Mouse (Mus musculus) cerebellum, adult 9-11 months (tissue): ENCODE measurements at regions not wholly inside any gene's neighbourhood (a gene's known extent, or its start where the extent isn't known, plus 50 kb on each side); places are given as distances from the start of the nearest gene placed in this dataset.

ENCODE experiments used
- DNase-seq: peaks from one replicate; pipeline ENCODE4 v3.0.0; 2022

DNA sequence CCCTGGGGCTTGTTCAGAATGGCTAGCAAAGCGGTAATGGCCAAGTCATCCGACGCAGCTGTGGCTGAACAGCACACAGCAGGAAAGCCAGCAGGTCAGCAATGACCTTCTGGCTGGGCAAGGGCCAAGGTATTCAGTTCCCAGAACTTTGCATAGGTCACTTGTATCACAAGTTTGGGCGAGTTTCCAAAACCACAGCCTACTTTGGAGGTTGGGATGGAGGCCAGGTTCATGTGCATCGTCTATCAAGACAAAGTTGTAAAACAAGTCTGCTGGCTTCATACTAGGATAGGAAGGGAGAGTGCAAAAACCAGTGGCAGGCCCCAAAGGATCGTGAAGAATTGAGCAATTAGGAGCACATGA, 639.8 kb upstream of the Vstm2b start:
- DNase-seq, result no peak

DNA sequence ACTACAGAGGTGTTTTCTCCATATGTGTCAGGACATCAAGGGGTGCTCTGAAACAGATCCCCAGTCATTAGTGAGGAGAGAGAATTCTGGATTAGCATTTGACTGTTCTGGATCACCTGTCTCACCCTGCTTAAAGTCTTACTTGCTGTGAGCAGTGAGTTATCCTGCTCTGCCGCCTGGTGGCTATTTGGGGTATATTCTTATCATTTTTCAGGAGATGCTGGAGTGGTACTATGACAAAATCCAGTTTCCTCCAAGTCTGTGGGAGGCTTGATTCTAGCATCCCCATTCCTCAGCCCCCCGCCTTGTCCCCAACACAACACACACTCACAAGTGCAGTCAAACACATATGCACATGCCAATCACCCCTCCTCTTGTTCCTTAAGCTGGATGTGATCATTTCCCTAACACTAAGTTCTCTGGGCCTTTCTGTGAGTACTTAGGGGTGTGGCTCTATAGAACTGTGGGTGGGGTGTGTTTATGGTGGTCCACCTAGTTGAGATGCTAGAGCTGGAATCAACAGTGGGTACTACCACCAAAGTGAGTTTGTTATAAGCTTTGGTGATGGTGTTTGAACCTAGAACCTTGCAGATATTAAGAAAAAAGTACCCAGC, 624.6 kb upstream of the Vstm2b start:
- DNase-seq, result peak; percentile 11

DNA sequence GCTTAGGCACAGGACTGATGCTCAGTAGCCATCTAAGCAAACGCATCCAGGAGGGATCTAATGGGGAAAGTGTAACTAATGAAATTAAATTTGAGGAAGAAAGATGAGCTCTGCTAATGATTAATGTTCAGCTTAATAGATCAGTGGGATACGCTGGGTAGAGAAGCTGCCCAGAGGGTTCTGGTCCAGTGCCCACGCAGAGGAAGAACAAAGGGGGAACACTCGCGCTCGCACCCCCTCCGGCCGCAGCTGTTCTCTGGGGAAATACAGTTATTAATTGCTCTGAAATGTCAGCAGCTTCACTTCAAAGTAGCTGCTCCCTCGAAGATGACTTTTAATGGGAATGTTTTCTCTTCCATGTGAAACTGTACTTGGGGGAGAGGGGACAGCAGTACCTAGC, 623.0 kb upstream of the Vstm2b start:
- no peak for DNase-seq

DNA sequence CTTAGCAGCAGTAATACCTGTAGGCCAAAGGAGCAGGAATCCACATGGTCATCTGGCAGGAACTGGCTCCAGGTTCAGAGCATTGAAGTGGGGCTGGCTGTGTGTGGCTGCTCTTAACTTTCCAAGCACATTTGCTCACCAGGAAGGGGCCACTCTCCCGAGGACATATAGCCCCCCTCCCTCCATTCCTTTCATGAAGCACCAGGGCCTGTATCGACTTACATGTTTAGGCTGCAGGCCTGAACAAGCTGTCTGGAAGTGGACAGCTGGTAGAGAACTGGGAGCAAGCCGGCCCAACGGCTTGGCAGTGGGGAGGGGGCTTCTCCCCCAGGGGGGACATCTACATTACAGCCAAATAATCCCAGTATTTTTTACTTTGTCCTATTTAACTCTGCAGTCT, 622.5 kb upstream of the Vstm2b start:
- DNase-seq, result no peak

DNA sequence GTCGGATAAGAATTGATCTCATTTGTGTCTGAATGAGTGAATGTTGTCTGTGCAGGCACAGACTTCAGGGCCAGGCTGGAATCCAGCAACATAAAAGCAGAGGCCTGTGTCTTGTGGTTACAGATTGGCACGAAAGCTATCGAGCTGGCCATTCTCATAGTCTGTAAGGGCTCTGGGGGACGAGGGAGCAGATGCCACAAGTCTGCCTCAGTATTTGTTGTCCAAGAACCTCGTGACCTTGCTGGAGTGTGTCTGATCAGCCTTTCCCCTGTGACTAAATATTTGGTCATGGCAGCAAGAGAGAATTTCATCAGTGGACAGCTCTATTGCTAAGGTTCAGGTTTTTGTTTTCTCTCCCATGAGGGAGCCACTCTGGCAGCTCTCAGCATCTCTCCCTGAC, 622.0 kb upstream of the Vstm2b start:
- no peak for DNase-seq

DNA sequence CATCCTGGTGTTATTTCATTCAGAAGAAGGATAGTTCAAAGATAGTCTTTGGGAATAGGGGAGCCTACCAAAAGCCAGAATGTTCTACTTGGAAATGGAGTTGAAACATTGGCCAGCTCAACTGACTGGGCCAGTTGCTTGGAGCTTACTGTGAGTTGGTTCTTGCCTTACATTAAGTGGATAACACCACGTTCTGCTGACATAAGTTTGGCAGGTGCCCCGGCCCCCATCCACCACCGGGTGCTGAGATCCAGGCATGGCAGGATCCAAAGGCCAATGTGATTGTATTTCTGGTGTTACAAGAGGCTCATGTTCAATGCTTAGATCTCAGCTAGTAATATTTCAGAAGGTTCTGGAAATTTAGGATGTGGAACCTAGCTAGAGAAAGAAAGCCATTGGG, 608.0 kb upstream of the Vstm2b start:
- no peak for DNase-seq

DNA sequence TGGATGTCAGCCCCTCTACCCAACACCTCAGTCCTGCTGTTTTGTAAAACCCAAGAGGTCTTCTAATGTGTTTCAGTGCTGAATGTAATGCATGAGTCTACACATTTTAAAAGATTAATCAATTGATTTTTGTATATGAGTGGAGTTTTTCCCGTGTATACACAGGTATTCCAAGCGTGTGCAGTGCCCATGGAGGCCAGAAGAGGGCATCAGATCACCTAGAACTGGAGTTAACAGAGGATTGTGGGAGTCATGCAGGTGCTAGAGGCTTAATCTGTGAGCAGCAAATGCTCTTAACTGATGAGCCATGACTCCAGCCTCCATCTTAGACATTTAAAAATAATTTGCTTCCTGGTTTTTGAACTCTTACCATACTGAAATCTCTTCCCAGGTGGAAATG, 587.6 kb upstream of the Vstm2b start:
- no peak for DNase-seq

DNA sequence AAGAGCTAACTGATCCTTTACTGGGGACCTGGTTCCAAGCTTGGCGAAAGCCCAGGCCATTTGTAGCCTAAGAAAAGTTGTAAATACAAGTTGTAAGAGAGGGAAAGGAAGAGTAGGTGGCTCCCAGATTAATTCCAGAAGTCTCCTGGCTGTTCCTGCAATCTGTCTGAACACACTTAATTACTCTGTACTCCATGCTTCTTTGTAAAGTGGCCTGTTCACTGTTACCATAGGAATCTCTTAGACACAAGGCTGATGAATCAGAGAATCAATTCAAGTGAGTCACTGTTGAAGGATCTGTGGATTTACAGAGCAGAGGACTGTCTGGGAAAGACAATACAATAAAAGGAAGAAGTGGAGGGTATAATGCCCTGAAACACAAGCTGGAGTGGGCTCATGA, 577.0 kb upstream of the Vstm2b start:
- DNase-seq, result no peak

DNA sequence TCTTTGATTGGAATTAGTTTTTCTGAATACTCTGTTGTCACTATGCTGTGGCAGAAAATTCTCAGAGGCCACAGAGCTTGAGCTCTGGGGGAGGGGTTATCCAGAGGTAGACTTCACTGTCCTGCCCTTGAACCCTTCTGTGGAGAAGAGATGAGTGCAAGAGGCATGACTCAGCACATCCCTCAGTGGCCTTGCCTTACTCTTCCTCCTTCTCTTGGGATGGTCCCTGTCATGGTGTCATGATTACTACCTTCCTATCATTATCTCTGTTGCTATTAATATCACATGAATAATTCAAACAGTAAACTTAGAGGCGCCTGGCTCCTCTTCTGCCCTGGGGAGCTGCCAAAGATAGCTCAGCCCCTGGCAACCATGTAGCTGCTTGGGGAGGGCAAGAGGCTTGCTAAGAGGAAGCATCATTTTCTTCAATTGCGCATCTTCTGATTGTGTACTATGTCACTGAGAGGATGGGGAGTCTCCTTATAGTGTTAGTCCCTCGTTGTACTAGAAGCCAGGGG, 572.9 kb upstream of the Vstm2b start:
- DNase-seq, result no peak

DNA sequence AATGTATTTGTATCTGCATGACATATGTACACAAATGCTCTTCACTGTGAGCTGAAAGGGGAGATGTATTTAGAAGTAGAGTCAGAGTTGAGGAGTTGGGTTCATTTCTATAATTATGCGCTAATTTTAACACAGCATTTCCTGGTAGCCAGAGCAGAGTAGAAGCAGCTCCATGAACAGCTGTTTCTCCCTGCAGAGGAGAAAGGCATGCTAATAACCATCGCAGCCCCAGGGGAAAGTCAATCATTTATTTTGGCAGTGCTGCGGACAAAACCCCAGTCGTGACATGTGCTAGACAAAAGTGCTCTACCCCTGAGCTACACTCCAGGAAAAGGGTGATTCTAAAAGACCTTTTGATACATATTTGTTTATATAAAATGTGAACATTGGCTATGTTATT, 565.7 kb upstream of the Vstm2b start:
- DNase-seq, result no peak

DNA sequence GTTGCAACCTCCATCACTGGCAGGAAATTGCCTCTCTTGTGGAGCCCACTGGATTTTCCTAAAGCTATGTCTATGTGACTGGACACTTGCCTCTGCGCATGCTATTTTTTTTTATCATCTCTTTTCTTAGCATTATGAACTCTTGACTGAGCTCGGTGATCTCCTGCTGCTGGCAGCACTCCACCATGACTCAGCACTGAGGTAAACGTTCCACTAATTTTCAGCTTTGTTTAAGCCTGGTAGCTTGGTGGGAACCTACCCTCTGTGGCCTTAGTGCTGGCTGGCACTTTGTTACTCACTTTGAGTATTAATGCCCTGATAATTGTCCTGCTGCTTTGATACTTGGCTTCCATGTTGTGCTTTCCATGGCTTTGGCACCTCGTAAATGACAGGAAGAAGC, 545.8 kb upstream of the Vstm2b start:
- no peak for DNase-seq

DNA sequence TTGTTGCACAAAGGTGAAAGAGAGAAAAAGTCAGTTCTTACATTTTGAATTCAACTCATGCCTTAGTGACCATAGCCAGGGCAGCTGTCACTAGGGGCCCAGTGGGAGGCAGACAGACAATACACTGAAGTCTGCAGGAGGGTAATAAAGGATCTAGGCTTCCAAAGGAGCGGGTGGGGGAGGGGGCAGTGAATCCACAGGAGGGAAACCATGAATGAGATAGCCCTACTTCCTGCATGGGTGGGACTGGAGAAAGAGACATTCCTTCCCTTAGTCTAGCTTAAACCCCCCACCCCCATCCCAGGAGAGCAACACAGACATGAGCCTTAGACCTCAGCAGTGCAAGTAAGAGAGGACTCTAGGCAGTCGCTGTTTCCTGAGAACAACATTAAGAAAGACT, 535.4 kb upstream of the Vstm2b start:
- DNase-seq, result no peak

DNA sequence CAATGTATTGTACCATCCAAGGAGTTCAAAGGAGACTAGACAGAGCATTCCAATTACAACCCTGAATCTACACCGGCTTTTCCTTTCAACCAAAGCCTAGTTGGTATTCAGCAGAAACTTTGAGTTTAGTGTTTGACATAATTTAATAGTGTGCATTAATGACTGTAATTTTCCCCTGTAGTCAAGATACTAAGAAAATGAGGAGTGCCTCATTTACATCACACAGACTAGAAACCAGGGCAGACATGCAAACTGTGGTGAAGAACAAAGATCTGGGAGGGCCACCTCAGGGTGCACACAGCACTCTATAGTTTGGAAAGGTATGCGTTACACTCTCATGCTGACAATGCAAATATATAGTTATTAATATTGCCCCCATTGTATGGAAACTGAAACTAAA, 525.4 kb upstream of the Vstm2b start:
- no peak for DNase-seq

DNA sequence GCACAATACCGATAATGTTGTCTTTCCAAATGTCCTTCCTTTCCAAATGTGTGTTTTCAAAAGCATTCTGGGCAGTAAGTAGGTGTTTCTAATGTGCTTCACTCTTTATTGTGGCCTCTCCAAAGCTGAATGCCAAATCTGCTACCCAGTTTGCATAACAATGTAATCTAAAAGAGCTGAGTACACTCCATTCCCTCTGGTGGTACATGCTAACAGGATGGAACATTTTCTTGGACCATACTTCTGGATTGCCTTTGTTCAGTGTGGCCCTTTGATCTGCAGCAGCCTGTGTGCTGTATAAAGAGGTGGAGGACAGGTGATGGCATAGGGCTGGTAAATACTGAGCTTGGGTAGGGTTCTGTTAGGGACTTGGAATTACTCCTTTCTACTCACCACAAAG, 520.3 kb upstream of the Vstm2b start:
- no peak for DNase-seq

DNA sequence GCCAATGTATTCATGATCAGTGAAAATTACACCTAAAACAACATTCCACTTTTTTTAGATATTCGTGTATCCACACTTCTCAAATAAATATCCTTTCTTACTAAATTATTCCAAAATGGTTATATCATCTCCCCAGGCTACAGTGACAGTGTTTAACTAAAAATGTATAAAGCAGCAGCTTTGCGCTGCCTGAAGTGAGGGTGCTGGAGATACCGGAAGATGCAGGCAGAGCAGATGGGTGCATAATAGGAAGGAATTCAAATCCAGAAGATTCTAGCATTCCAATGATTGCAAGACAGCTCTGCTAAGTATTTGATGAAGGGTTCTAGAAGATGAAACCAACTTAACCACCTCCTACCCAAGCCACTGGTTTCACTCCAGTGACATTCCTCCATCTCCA, 516.9 kb upstream of the Vstm2b start:
- DNase-seq, result no peak

DNA sequence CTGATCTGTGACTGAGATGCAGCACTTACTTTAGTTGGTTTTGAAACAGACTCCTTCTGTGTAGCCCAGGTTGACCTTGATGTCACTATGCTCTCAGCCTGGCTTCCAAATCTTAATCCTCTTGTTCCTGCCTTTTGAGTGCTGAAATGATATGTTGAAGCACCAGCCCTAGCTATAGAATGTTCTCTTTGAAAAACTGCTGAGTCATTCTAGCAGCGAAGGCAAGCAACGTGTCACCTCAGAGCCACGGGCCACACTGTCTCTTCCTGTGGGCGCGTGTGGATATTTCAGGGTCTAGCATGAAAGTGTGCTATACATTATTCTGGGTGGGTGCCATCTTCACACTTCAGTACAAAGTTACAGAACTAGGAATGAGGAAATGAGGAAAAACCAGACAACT, 510.0 kb upstream of the Vstm2b start:
- no peak for DNase-seq

DNA sequence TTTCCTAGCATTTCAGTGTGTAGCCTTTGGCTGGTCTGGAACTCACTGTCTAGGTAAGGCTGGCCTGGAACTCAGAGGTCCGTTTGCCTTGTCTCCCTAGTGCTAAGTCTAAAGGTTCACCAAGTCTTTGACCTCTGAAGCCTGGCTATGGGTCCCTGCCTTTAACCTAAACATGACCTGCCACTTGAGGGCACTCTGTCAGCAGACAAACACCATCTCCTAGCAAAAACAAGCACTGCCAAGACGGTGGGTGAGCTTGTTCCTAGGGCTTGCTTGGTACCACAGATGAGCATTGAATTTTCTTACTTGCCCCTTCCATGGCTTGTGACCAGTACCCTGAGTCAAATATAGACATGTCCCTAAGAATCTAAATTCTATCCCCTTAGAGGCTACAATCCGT, 508.3 kb upstream of the Vstm2b start:
- no peak for DNase-seq

DNA sequence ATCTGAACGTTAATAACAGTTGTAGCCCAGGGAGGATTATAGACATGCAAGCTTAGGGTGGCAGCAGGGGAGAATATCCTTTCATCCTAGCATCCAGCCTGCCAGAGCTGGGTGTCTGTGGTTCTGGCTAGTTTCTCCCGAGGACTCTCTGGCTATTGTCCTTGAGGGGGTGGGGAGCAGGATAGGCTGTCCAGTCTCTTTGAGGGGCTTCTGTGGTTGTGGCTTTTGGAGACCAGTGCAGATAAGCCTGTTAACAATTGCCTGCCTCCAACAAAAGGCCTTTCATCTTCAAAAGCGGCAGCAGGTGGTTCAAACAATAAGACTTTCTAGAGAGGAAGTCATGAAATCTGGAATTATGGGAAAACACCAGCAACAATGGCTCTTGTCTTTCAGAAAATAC, 507.2 kb upstream of the Vstm2b start:
- peak; percentile 1 for DNase-seq

DNA sequence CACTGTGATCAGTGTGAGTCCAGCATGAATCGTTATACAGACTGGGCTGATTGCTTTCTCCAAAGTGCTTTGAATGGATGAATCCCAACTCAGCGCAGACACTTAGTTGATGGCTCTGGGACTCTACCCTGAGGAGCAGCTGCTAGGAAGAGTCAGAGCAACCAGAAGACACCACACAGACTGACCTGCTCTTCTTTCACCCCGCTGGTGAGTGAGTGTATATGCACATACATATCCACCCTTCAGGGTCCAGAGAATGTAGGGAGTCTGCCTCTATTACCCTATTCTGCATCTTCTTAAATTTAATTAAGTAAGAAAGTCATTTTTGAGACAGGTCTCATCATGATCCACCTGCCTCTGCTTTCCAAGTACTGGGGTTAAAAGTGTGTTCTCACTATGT, 506.5 kb upstream of the Vstm2b start:
- DNase-seq, result no peak

DNA sequence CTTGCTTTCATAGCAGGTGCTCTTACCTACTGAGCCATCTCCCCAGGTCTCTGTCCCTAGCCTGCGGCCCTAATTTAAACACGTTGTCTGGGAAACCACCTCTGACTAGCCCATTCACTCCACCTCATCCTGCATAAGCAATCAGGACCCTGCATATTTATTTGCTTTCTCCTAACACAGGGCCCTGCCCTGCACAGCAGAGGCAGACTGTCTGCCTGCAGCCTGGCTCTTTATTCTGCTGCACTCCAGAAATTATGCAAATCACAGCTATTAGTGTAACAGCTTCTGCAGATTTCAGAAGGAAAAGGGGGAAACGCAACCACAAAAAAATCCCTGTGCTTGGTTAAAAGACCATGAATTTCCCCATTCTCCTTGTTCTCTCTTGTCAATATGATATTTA, 505.9 kb upstream of the Vstm2b start:
- DNase-seq, result no peak

DNA sequence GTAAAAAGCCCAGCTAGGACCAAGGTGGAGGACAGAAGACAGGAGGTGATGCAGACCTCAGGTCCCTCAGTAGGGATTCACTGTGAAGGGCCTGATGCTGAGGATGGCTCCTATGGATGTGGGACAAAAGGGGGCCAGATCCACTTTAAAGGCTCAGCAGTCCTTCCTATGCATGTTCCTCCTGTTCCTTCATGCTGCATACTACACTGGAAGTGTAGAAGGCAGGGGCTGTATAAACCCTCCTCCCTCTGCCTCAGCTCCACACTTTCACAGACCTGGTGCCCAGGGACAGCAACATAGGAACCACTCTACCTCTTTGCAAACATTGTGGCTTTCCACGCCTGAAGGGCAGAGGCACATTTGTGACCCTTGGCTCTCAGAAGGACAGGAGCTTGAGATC, 505.4 kb upstream of the Vstm2b start:
- DNase-seq, result no peak

DNA sequence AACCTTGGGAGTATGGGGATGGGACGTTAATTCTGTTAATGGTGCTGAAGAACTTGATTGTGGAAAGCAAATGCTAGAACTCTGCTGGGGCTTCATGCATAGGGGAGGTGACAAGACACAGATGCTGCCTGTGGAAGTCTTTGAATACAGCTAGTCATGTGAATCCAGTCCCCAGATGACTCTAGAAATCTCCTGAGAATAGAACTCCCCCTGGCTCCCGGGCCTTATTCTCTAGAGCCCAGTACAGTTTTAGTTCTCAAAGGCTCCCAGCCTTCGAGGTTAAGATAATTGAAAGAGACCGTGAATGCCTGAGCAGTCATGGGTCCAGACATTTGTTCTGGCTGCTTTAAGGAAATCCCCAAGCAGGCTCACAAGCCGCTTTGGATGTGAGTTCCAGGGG, 499.9 kb upstream of the Vstm2b start:
- no peak for DNase-seq

DNA sequence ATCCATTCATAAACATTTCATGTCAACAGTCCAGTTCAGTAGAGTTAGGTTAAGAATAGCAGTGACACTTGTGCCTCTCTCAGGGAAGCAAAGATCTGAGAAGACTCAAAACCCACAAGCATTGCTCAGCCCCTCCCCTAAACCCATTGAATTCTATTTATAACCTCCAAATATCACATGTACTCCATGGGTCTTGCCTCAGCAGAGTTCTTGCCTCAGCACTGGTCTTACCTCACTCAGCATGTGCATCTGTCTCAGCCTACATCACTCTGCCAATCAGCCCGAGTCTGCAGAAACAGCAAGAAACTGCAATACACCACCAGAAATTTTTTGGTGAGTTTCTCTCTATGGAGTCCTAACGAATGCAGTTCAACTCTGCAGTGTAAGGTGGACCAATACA, 478.8 kb upstream of the Vstm2b start:
- no peak for DNase-seq

DNA sequence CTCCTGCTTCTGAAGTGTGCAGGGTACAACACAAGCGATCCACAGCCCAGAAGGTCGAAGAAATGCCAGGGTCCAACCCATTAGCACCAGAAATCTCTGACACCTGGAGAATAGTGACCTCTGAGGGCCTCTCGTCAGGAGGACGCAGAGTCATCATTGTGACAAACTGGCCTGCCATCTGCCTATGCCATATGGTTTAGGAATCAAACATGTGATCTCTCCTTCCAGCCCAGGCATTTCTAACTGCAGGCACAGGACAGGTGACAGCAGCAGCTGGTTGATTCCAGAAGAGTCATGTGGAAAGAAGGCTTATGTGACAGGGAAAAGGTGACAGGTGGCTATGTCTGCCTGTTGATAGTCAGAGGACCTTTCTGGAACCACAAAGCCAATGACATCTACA, 476.0 kb upstream of the Vstm2b start:
- DNase-seq, result peak; percentile 11

DNA sequence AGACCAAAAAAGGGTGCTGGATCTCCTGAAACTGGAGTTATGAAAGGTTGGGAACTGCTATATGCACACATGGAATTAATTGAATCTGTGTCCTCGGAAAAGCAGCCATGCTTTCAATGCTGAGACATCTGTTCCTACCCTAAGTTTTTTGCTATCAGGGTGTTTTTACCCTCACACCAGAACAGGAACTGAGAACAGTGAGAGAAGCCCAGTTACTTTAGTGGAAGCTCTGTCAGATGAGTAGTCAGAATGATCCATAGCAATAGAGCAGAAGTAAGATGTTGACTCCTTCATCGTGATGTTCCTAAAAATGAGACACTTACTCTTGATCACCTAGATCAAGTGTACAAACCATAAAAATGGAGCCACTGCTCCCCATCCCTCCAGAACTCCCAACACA, 468.7 kb upstream of the Vstm2b start:
- no peak for DNase-seq

DNA sequence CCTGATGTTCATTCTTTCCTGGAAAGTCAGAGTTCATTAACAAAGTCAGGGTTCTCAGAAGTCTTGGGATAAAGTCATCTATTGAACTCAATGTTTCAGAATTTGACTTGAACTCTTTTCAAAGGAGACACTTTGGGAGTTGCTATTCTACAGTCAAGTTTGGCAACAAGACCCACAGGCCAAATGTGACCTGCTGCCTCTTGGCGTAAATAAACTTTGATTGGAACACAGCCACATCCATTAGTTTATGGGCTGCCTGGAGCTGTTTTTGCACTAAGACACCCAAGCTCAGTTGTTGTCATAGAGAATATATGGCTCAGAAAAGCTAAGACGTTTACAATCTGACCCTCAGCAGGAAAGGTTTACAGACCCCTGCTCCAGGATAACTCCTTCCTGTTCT, 464.2 kb upstream of the Vstm2b start:
- DNase-seq, result no peak
